In genomic region chr14:75366741-75367140, GRCm38 (mm10) we compare ENCODE assay signal across 7 mouse cellular contexts.
DNase-seq lines count a peak whose midpoint lies in the region; ATAC-seq and TF ChIP-seq lines count a peak whose summit lies in the region.

No protein-coding gene starts in this region.

- no peaks in the 10 kb centered on the region for H3K27me3 ChIP-seq in kidney, postnatal 0 days (ENCODE audit: insufficient read depth, low read length)
- H3K27me3 ChIP-seq in kidney, embryonic 16.5 days (ENCODE audit: insufficient read depth, low read length): no peaks in the 10 kb centered on the region
- H3K27me3 ChIP-seq in CH12.LX (replicated peaks): no peaks in the 10 kb centered on the region
- no peaks in the 10 kb centered on the region for H3K27me3 ChIP-seq in hindbrain, embryonic 14.5 days (ENCODE audit: control insufficient read depth, insufficient read depth, low read length)

- 22% methylated on average over 11 of the region's 11 CpGs for WGBS in kidney, postnatal 0 days
- WGBS in kidney, embryonic 16.5 days: 25% methylated on average over 11 of the region's 11 CpGs
- WGBS in hindbrain, embryonic 14.5 days: 31% methylated on average over 11 of the region's 11 CpGs

- no peak for TF ChIP-seq POLR2A in CH12.LX (IDR thresholded peaks at IDR 0.05; ENCODE audit: low read depth, low read length)

- H3K4me1 ChIP-seq in kidney, postnatal 0 days (replicated peaks; ENCODE audit: insufficient read depth, low read length): no peaks in the 10 kb centered on the region
- H3K4me1 ChIP-seq in kidney, embryonic 16.5 days (ENCODE audit: insufficient read depth, low read length): no peaks in the 10 kb centered on the region
- peaks cover 0 to 6% of the 10 kb centered on the region in 2 experiments; a peak in 2 of 4 replicates for H3K4me1 ChIP-seq in CH12.LX (ENCODE audit: control insufficient read depth in 1 of 2, insufficient read depth in 2 of 2)
- no peaks in the 10 kb centered on the region for H3K4me1 ChIP-seq in hindbrain, embryonic 14.5 days (replicated peaks; ENCODE audit: control insufficient read depth, insufficient read depth, low read length)

- no peaks in the 10 kb centered on the region for H3K9me3 ChIP-seq in kidney, postnatal 0 days (replicated peaks; ENCODE audit: low read length)
- no peaks in the 10 kb centered on the region for H3K9me3 ChIP-seq in kidney, embryonic 16.5 days (ENCODE audit: low read length)
- H3K9me3 ChIP-seq in CH12.LX (replicated peaks; ENCODE audit: low read length): no peaks in the 10 kb centered on the region
- H3K9me3 ChIP-seq in hindbrain, embryonic 14.5 days (ENCODE audit: control insufficient read depth, low read length): no peaks in the 10 kb centered on the region

- dilution Hi-C loops in CH12.LX (cut with MboI; ENCODE audit: extremely low pct_ligation_motif_present, extremely low pct_unique_long_range_greater_than_20kb, low sequenced_read_pairs): no loop called here

- TF ChIP-seq CTCF in kidney, postnatal 0 days (IDR thresholded peaks at IDR 0.05; ENCODE audit: low read depth): no peak; the same call in 1 of the 2 replicates
- TF ChIP-seq CTCF in CH12.LX (conservative IDR thresholded peaks at IDR 0.05 in 1 of 2, IDR thresholded peaks at IDR 0.05 in 1 of 2; ENCODE audit: low read depth in 2 of 2, low read length in 2 of 2): no peak

- H3K36me3 ChIP-seq in kidney, postnatal 0 days (ENCODE audit: insufficient read depth, low read length): no peaks in the 10 kb centered on the region
- H3K36me3 ChIP-seq in kidney, embryonic 16.5 days (ENCODE audit: insufficient read depth, low read length): no peaks in the 10 kb centered on the region
- H3K36me3 ChIP-seq in CH12.LX (replicated peaks in 1 of 2; ENCODE audit: control insufficient read depth in 1 of 2, insufficient read depth in 1 of 2, low read length in 1 of 2): no peaks in the 10 kb centered on the region
- H3K36me3 ChIP-seq in hindbrain, embryonic 14.5 days (replicated peaks; ENCODE audit: control insufficient read depth, insufficient read depth): no peaks in the 10 kb centered on the region

- H3K79me2 ChIP-seq in CH12.LX (replicated peaks; ENCODE audit: control insufficient read depth, extremely low read depth, insufficient read depth, poor library complexity, severe bottlenecking): no peaks in the 10 kb centered on the region

- in situ Hi-C loops in CH12.LX (cut with MboI; ENCODE audit: low pct_ligation_motif_present, low pct_unique_long_range_greater_than_20kb, low sequenced_read_pairs): no loop called here

- H3K4me3 ChIP-seq in kidney, postnatal 0 days (replicated peaks; ENCODE audit: low read depth, low read length): no peak overlapping the region
- no peak overlapping the region for H3K4me3 ChIP-seq in kidney, embryonic 16.5 days (ENCODE audit: low read length)
- H3K4me3 ChIP-seq in CH12.LX (replicated peaks in 1 of 3; ENCODE audit: low read depth in 2 of 3, low read length in 2 of 3, poor library complexity in 1 of 3): no peak overlapping the region
- H3K4me3 ChIP-seq in hindbrain, embryonic 14.5 days (replicated peaks; ENCODE audit: low read length): no peak overlapping the region

- DNase-seq in kidney, postnatal 0 days (ENCODE audit: low spot score): peak; percentile 76
- DNase-seq in CH12.LX (ENCODE audit: extremely low read depth) (peak; percentile 25), MEL-GATA-1-ER (ENCODE audit: extremely low read depth, low read depth) (peak; percentile 3)
- DNase-seq in hindbrain, embryonic 14.5 days (ENCODE audit: low spot score): peak; percentile 47
- no peak for DNase-seq in right cerebral cortex, postnatal 25 days

- TF ChIP-seq EP300 in CH12.LX (IDR thresholded peaks at IDR 0.05; ENCODE audit: low read length): no peak

- no peak overlapping the region for H3K4me2 ChIP-seq in kidney, postnatal 0 days (ENCODE audit: low read length)
- no peak overlapping the region for H3K4me2 ChIP-seq in kidney, embryonic 16.5 days (replicated peaks; ENCODE audit: low read depth, low read length)
- H3K4me2 ChIP-seq in CH12.LX (ENCODE audit: insufficient read depth, low read depth, poor library complexity, severe bottlenecking): no peak overlapping the region
- H3K4me2 ChIP-seq in hindbrain, embryonic 14.5 days (replicated peaks): no peak overlapping the region

- no peak for TF ChIP-seq RAD21 in CH12.LX (IDR thresholded peaks at IDR 0.05; ENCODE audit: low read depth, low read length)

- ATAC-seq in kidney, postnatal 0 days (replicated peaks; ENCODE audit: low FRiP score, low read depth): no peak
- no peak; the same call in 1 of the 2 replicates for ATAC-seq in kidney, embryonic 16.5 days (ENCODE audit: low FRiP score, low TSS enrichment)
- no peak for ATAC-seq in hindbrain, embryonic 14.5 days (ENCODE audit: low FRiP score)
- no peak for ATAC-seq in frontal cortex, adult (ENCODE audit: low TSS enrichment)

- H3K27ac ChIP-seq in kidney, postnatal 0 days: no peak overlapping the region
- no peak overlapping the region for H3K27ac ChIP-seq in kidney, embryonic 16.5 days (ENCODE audit: low read length)
- no peak overlapping the region for H3K27ac ChIP-seq in CH12.LX (ENCODE audit: insufficient read depth, low read depth)
- H3K27ac ChIP-seq in hindbrain, embryonic 14.5 days: no peak overlapping the region

- H3K9ac ChIP-seq in kidney, postnatal 0 days (ENCODE audit: low read depth, low read length): no peak overlapping the region
- H3K9ac ChIP-seq in kidney, embryonic 16.5 days (replicated peaks; ENCODE audit: low read length): no peak overlapping the region
- H3K9ac ChIP-seq in CH12.LX (ENCODE audit: insufficient read depth, low read depth): no peak overlapping the region
- no peak overlapping the region for H3K9ac ChIP-seq in hindbrain, embryonic 14.5 days

TF ChIP-seq in CH12.LX, 34 proteins besides CTCF, POLR2A, EP300 and RAD21:
- TF ChIP-seq JUND (conservative IDR thresholded peaks at IDR 0.05; ENCODE audit: low read depth, low read length): no peak
- TF ChIP-seq NRF1 (IDR thresholded peaks at IDR 0.05; ENCODE audit: low read depth, low read length): no peak
- TF ChIP-seq ETS1 (conservative IDR thresholded peaks at IDR 0.05; ENCODE audit: low read depth, low read length): no peak
- no peak for TF ChIP-seq CHD2 (IDR thresholded peaks at IDR 0.05; ENCODE audit: low read length)
- no peak; the same call in 1 of the 2 replicates for TF ChIP-seq MXI1 (IDR thresholded peaks at IDR 0.05; ENCODE audit: low read depth, low read length)
- TF ChIP-seq ZMIZ1 (IDR thresholded peaks at IDR 0.05; ENCODE audit: low read depth, low read length): no peak
- TF ChIP-seq TBP (conservative IDR thresholded peaks at IDR 0.05; ENCODE audit: low read depth, low read length): no peak
- TF ChIP-seq BHLHE40 (IDR thresholded peaks at IDR 0.05; ENCODE audit: low read depth, low read length): no peak
- TF ChIP-seq USF2 (conservative IDR thresholded peaks at IDR 0.05; ENCODE audit: low read depth, low read length): no peak
- TF ChIP-seq CHD1 (IDR thresholded peaks at IDR 0.05; ENCODE audit: low read depth, low read length): no peak
